Comparison of ENCODE assay signal across 9 mouse cellular contexts in genomic region chr4:135358736-135359135, GRCm38 (mm10). TPM values are rescaled to one million over a fixed set of nuclear protein-coding genes. Genes with fewer than 3 reads are reported as not detected.
A peak's percentile ranks its signal among the peaks of the same experiment; 100 is the strongest.
DNase-seq lines count a peak whose midpoint lies in the region; ATAC-seq and TF ChIP-seq lines count a peak whose summit lies in the region.
"Had no signal": no experiment of that assay in that cellular context is flagged by ENCODE, and none has a peak within 500 bp of the region (broad histone marks: within the 10 kb centered on the region; RNA-seq: fewer than 3 reads in every experiment).

No protein-coding gene starts in this region.

- H3K4me3 ChIP-seq in kidney, postnatal 0 days (replicated peaks; ENCODE audit: low read depth, low read length) = no peak overlapping the region
- H3K4me3 ChIP-seq: lung, embryonic 15.5 days had no signal

- ATAC-seq in kidney, postnatal 0 days (replicated peaks; ENCODE audit: low FRiP score, low read depth) = no peak
- ATAC-seq in CD4-positive, CD25-positive, alpha-beta regulatory T cell, adult 4 months = peak; percentile 59
- ATAC-seq in inflammation-experienced regulatory T-cells, adult 6 months = no peak

- TF ChIP-seq CTCF in kidney, postnatal 0 days (IDR thresholded peaks at IDR 0.05; ENCODE audit: low read depth) = peak; percentile 74

- H3K36me3 ChIP-seq in kidney, postnatal 0 days (ENCODE audit: insufficient read depth, low read length) = no peaks in the 10 kb centered on the region
- H3K36me3 ChIP-seq: lung, embryonic 15.5 days had no signal

- no peak overlapping the region for H3K27ac ChIP-seq in kidney, postnatal 0 days
- H3K27ac ChIP-seq: lung, embryonic 15.5 days had no signal

- H3K9me3 ChIP-seq in kidney, postnatal 0 days (replicated peaks; ENCODE audit: low read length) = no peaks in the 10 kb centered on the region
- H3K9me3 ChIP-seq: lung, embryonic 15.5 days had no signal

- DNase-seq in kidney, postnatal 0 days (ENCODE audit: low spot score) = peak; percentile 78
- DNase-seq in kidney, adult 11 months = no peak
- peak; percentile 77 for DNase-seq in 3T3-L1 (ENCODE audit: low read depth, low spot score)
- DNase-seq in cerebellum, postnatal 14 days = peak; percentile 54 to 57
- peak; percentile 71 for DNase-seq in mesoderm, embryonic 11.5 days (ENCODE audit: low read depth, low spot score)
- no peak for DNase-seq in ovary, postnatal 10 days (ENCODE audit: low spot score)

- H3K4me1 ChIP-seq in kidney, postnatal 0 days (replicated peaks; ENCODE audit: insufficient read depth, low read length) = peaks cover 7% of the 10 kb centered on the region; the same call in 1 of the 2 replicates

- 2% methylated on average over 6 of the region's 6 CpGs for WGBS in kidney, postnatal 0 days

- H3K9ac ChIP-seq in kidney, postnatal 0 days (ENCODE audit: low read depth, low read length) = no peak overlapping the region
- H3K9ac ChIP-seq: lung, embryonic 15.5 days had no signal

- no peaks in the 10 kb centered on the region for H3K27me3 ChIP-seq in kidney, postnatal 0 days (ENCODE audit: insufficient read depth, low read length)
- H3K27me3 ChIP-seq: lung, embryonic 15.5 days had no signal

- no peak overlapping the region for H3K4me2 ChIP-seq in kidney, postnatal 0 days (ENCODE audit: low read length)
- H3K4me2 ChIP-seq: lung, embryonic 15.5 days had no signal

RNA-seq across cellular contexts. Expression of gene Srrm1, which starts 5.6 kb away (rescaled TPM):
- polyA plus RNA-seq in kidney, postnatal 0 days (2015; fragmentation: Nextera tagmentation; extraction: Ambion mirVana) = 183 and 203 TPM in 2 replicates
- 100 to 1,000 TPM; 229 to 232 TPM for polyA plus RNA-seq in CD4-positive, CD25-positive, alpha-beta regulatory T cell, adult 4 months (2017; shearing (Covaris generic))
- 100 to 1,000 TPM; 191 to 279 (median 247) TPM for polyA plus RNA-seq in inflammation-experienced regulatory T-cells, adult 6 months (2017; shearing (Covaris generic))

RNA-seq across cellular contexts. Expression of gene Ncmap, which starts 39.3 kb away (rescaled TPM):
- polyA plus RNA-seq in kidney, postnatal 0 days (2015; fragmentation: Nextera tagmentation; extraction: Ambion mirVana) = 2.0 and 2.6 TPM in 2 replicates
- 10 to 100 TPM; 68.5 to 95.2 TPM for polyA plus RNA-seq in CD4-positive, CD25-positive, alpha-beta regulatory T cell, adult 4 months (2017; shearing (Covaris generic))
- 10 to 100 TPM in 2 of 3 experiments, 1 to 10 TPM in 1; 4.0 to 58.5 (median 35.5) TPM for polyA plus RNA-seq in inflammation-experienced regulatory T-cells, adult 6 months (2017; shearing (Covaris generic))

Comparison
In these comparisons a context has a peak if more than half of its experiments do, and no peak if none do; other contexts are left out.
1. DNase-seq: peak in kidney, postnatal 0 days (single experiment), 3T3-L1 (single experiment), cerebellum, postnatal 14 days (2 of 2) and mesoderm, embryonic 11.5 days (single experiment); none in kidney, adult 11 months (single experiment) and ovary, postnatal 10 days (single experiment).